Mouse (Mus musculus) olfactory bulb, adult 2 months (tissue): ENCODE measurements around the gene Lrrc56.

ENCODE experiments used
- CTCF ChIP-seq: fragments of 200-500 bp; IDR thresholded peaks from 2 replicates; pipeline ENCODE4 v1.5.1; 2012; ENCODE audit warnings: low read depth, mild to moderate bottlenecking, low read length, moderate library complexity; ENCODE audit not compliant: insufficient read depth
- POLR2A ChIP-seq: fragments of 200-500 bp; IDR thresholded peaks from 2 replicates; pipeline ENCODE4 v1.6.1; 2012; ENCODE audit warnings: mild to moderate bottlenecking, low read depth, low read length, moderate library complexity; ENCODE audit not compliant: insufficient read depth

DNA sequence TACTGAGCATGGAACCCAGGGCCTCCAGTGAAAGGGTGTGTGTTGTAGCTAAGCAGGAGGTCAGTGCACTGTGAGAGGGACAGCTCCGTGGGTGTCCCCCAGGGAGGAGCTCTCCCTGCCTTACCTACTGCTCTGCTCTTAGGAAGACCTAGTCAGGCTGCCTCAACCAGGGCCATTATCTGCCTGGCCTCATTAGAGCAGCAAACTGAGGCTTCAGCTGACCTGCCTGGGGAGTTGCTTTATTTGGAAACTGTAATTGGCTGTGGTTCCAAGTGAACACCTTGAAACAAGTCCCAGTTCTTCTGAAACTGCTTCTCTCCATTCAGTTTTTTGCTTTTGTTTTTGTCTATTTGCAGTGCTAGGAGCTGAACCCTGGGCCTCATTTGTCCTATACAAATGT, 48.6 kb upstream of the Lrrc56 start:
- TF ChIP-seq POLR2A (no peak), CTCF (no peak)
